Mouse (Mus musculus) T-helper 1 cell (primary cell): Measurements from ENCODE around the gene Npr3.

Experiments used
- in situ Hi-C: fragments of 300-600 bp; cut with MboI, MseI; formaldehyde crosslinking; loops from one replicate; pipeline ENCODE4 v1.15.1; 2025; ENCODE audit warnings: high pct_unique_total_duplicates

The Npr3 gene

GRCm38 (mm10) chr15:11882508-11883205, 24.4 kb downstream of the Npr3 start:
- in situ Hi-C loops: no loop called here

DNA sequence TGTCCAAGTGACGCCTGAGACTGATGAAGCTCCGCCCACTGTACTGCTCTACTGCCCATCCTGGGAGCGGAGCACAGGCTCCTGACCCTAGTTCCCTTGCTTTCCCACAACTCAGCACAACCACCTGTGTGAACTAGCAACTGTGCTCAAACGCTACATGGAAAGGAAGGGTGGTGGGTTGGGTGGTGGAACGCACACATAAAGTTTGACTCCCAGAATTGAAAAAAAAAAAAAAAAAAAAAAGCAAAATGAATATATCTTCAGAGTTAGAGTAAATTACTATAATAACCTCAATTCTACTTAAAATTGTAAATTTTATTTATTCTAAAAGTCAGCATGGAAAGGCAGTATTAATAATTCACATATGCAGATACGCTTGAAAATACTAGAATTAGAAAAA, 25.3 kb downstream of the Npr3 start:
- in situ Hi-C loops: no loop called here

DNA sequence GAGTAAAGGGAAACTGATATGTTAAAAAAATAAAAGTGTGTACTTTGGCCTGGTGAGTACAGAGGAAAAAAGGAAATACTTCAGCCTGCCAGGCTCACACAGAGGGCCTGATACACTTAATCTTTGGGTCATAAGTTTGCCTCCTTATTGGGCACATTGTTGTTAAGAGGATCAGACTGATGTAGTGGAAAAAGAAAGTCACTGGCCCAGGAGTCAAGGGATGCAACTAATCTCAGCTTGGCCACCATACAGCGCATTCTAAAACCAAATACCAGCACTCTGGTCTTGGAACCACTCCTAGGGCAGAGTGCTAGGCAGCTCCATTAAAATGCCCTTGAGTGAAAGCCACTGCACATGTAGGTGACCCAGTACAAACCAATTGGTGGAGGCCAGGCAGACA, 28.8 kb downstream of the Npr3 start:
- in situ Hi-C loops: no loop called here

DNA sequence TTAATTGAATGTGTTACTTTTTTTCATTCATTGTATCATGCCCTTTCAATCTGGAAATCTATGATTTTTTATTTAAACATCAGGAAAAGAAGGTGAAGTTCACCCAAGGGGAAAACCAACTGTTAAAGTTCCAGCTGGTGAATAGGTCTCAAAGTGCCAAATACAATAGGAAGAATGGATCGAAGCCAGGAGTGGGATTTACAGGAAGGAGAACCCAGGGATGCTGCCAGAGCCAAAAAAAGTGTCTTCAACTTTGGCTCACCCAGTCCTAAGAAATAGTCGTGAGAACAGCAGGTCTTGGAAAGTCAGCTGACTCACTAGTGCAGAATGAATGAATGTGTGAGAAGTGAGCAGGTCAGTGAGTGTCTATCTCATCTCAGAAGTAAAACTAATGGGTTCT, 29.8 kb downstream of the Npr3 start:
- in situ Hi-C loops: no loop called here

GRCm38 (mm10) chr15:11866918-11867317, 40.2 kb downstream of the Npr3 start:
- in situ Hi-C loops: no loop called here

GRCm38 (mm10) chr15:11863540-11863818, 43.6 kb downstream of the Npr3 start:
- in situ Hi-C loops: no loop called here

- in situ Hi-C loops: no loop called here
Observed at GRCm38 (mm10) chr15:11862785-11863539, 44.1 kb downstream of the Npr3 start.

DNA sequence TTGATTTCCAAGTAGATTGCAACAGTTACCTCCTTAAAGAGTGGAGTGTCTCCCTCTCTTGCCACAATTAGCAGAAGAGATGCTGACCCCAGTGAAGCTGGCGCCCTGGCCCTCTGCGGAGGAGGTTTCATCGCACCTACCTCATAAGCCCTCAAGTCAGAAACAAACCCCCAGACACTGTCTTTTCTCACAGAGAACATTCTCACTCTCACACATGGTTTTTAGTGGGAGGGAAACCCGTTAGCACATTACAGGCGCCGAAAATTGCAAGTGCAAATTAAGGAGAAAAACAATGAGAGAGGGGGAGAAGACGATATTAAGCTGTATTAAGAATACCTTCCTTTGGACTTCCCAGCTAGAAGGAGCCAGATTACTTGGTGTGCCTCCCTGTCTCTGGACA, 44.8 kb downstream of the Npr3 start:
- in situ Hi-C loops: no loop called here

DNA sequence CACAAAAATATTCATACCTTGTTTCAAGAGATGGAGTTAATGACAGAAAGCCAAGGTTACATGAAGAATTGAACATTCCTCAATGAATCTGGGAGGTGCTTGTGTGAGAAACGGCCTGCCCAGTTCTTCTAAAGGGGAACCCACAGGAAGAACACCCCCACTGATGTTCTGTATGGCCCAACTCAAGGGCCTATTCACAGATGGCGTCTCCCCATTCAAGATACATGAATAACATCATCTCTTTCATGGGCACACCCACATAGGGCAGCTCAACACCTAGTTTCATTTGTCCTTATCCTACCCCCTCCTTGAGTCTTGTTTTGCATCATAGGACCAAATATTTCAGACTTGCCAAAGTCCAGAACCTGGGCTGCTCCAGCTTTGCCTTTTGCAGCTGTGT, 46.8 kb downstream of the Npr3 start:
- in situ Hi-C loops: no loop called here

DNA sequence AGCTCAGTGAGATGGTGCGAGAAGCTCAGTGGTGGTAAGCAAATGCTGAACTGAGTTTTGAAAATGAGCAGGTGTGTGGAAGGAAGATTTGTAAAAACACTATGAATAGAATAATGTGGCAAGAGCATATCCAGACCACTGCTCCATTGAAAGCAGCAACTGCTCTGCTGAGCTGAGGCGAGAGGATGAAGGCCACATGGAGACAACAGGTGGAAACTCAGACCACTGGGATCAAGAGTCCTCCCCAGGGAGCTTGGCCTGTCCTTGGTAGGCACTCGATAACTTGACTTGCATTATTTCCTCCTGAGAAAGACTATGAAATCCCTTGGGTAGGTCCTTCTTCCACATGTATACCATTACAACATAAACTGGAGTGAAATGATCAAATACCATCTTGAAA, 47.3 kb downstream of the Npr3 start:
- in situ Hi-C loops: no loop called here

GRCm38 (mm10) chr15:11858411-11858810, 48.7 kb downstream of the Npr3 start:
- in situ Hi-C loops: no loop called here

DNA sequence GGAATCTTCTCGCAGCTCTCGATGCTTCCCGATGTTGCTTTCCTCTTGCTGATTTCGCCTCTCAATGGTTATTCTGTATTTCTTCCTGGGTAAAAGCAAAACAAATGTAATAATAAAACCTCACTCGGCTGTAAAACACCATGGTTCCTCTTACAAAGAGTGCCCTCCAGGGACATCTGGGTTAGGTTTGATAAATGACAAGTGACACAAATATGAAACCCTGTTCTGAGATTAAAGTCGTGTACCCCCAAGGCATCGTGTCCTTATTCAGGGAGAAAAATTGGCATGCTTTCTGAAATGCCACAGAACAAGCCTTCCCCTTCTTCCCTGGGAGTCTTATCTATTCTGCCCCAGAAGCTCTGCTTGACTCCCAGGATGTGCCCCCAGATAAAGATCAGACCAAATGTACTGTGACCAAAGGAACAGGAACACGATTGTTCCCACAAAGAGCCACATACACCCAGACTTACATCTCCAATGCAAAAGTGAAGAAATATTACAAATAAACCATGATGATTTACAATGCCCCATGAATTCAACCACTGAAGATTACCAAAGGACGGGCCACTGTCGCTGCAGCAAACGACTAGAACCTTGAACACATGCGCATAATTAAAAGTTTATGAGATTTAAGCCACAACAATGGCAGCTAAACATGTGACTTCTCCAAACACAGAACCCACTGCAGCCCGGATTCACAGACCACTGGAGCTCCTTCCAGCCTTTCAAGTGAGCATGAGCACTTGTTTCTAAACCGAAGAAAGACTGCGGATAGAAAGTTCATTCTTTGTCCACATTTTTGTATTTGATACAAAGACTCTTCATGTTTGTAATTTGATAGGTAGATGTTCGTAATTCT, 61.7 kb downstream of the Npr3 start:
- in situ Hi-C loops: no loop called here

GRCm38 (mm10) chr15:11844115-11844514, 63.0 kb downstream of the Npr3 start:
- in situ Hi-C loops: no loop called here

DNA sequence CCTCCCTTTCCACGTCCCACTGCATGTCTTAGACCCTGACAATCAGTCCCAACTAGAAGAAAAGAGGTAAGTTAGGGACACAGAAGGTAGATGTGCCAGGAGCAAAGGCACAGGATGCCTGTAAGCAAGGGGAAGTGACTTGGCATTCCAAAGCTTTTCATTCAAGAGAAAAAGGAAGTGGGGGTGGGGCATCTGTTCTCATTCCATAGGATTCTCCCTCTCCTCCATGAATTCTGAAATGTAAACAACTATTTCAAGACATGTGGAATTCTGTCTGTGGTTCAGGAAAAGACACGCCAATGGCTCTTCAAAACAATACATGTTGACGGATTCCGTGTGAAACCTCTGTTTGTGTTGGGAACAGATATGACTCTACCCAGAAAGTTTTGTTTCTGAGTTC, 65.3 kb downstream of the Npr3 start:
- in situ Hi-C loops: no loop called here

DNA sequence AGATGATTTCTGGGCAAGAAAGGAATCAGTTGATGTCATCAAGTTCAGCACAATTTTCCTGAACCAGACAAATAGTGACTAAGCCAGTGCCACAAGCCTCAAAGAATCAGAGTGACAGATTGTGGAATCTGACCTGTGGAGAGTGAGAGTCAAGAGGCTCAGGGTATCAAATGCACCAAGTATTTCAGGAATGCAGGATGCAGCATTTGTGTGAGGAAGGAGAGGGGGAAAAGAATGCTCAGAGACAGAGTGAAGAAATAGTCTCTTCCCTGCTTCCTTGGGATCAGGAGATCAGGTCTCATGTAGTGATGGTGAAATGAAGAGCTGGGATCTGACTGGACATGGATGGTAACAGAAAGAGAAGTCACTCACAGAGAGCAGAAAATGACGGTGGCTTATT, 71.2 kb downstream of the Npr3 start:
- in situ Hi-C loops: no loop called here

DNA sequence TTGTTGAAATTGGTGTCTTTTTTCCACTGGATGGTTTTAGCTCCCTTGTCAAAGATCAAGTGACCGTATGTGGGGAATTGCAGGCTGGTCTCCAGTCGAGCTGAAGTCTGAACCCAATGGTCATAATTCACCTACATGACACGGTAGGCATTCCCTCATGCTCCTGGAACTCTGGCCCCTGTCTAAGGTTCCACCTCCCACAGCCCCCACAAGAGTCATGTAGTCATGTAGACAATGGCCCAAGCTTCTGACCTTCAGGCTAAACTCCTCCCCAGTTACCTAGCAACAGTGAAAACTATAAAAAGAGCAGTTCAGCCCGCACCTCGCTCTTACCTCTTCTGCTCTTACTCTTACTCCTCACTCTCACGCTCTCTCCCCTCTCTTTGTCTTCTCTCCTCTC, 84.7 kb downstream of the Npr3 start:
- in situ Hi-C loops: loop anchor here (10.0 kb wide), 1 partner anchor 832 kb away; no protein-coding TSS in a partner anchor

DNA sequence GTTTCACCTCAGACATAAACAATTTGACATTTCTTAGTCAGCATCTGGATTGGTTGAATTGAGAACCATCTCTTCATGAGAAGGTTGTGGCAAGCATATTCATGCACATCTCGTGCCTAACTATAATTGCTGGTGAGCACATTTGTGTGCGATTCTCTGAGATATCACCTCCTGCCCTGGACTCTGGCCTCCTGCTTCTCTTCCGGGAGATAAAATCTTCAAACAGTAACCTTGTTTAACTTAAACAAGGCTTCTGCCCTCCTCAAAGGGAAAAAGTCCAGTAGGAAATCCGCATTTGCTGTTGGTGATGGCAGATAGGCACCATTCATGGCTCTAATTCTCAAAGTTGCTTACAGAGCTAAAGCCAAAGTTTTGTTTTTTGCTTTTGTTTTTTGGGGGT, 91.5 kb downstream of the Npr3 start:
- in situ Hi-C loops: no loop called here

GRCm38 (mm10) chr15:11803576-11803975, 103.5 kb downstream of the Npr3 start:
- in situ Hi-C loops: no loop called here

- in situ Hi-C loops: no loop called here
Observed at GRCm38 (mm10) chr15:11801863-11802722, 105.0 kb downstream of the Npr3 start.

GRCm38 (mm10) chr15:11794632-11795031, 112.5 kb downstream of the Npr3 start:
- in situ Hi-C loops: no loop called here
